Mouse (Mus musculus) frontal cortex, adult (tissue): ENCODE data around the gene Rap1gap.

ENCODE experiments used
- ATAC-seq: cut with Nextera tagmentation; 2 replicates; pipeline ENCODE4 v1.9.2; 2017; ENCODE audit warnings: mild to moderate bottlenecking, moderate library complexity, mixed read lengths; ENCODE audit not compliant: low TSS enrichment

The Rap1gap gene

GRCm38 (mm10) chr4:137744433-137744918 lies 80.0 kb downstream of the Rap1gap start:
- no peak; the same call in 1 of the 2 replicates for ATAC-seq

- no peak for ATAC-seq
Observed at GRCm38 (mm10) chr4:137747091-137747490, 82.6 kb downstream of the Rap1gap start.

- no peak for ATAC-seq
Observed at GRCm38 (mm10) chr4:137747590-137747989, 83.1 kb downstream of the Rap1gap start.

GRCm38 (mm10) chr4:137748726-137749125 lies 84.2 kb downstream of the Rap1gap start:
- no peak for ATAC-seq

- no peak for ATAC-seq
Observed at GRCm38 (mm10) chr4:137749680-137750079, 85.2 kb downstream of the Rap1gap start.

- no peak for ATAC-seq
Observed at GRCm38 (mm10) chr4:137750121-137750520, 85.6 kb downstream of the Rap1gap start.

- ATAC-seq: no peak
Observed at GRCm38 (mm10) chr4:137751310-137751709, 86.8 kb downstream of the Rap1gap start.

- ATAC-seq: no peak
Observed at GRCm38 (mm10) chr4:137751717-137752116, 87.2 kb downstream of the Rap1gap start.

- no peak for ATAC-seq
Observed at GRCm38 (mm10) chr4:137752471-137752870, 87.9 kb downstream of the Rap1gap start.

GRCm38 (mm10) chr4:137753199-137753598 lies 88.7 kb downstream of the Rap1gap start:
- no peak for ATAC-seq

- no peak for ATAC-seq
Observed at GRCm38 (mm10) chr4:137754446-137754845, 89.9 kb downstream of the Rap1gap start.

GRCm38 (mm10) chr4:137762886-137763285 lies 98.4 kb downstream of the Rap1gap start:
- no peak for ATAC-seq

- no peak for ATAC-seq
Observed at GRCm38 (mm10) chr4:137763920-137764495, 99.5 kb downstream of the Rap1gap start.

GRCm38 (mm10) chr4:137764621-137765020 lies 100.1 kb downstream of the Rap1gap start:
- ATAC-seq: no peak

GRCm38 (mm10) chr4:137765554-137765971 lies 101.0 kb downstream of the Rap1gap start:
- ATAC-seq: peak; percentile 57

- ATAC-seq: no peak
Observed at GRCm38 (mm10) chr4:137766365-137766764, 101.8 kb downstream of the Rap1gap start.

- ATAC-seq: no peak
Observed at GRCm38 (mm10) chr4:137768381-137768780, 103.9 kb downstream of the Rap1gap start.

GRCm38 (mm10) chr4:137768831-137769230 lies 104.3 kb downstream of the Rap1gap start:
- ATAC-seq: no peak

- no peak for ATAC-seq
Observed at GRCm38 (mm10) chr4:137769635-137770034, 105.1 kb downstream of the Rap1gap start.

- no peak for ATAC-seq
Observed at GRCm38 (mm10) chr4:137770901-137771612, 106.5 kb downstream of the Rap1gap start.

- ATAC-seq: no peak
Observed at GRCm38 (mm10) chr4:137771749-137772148, 107.2 kb downstream of the Rap1gap start.

GRCm38 (mm10) chr4:137772438-137773056 lies 108.0 kb downstream of the Rap1gap start:
- no peak for ATAC-seq

- no peak for ATAC-seq
Observed at GRCm38 (mm10) chr4:137773369-137773899, 108.9 kb downstream of the Rap1gap start.
